Mouse (Mus musculus) cerebellum, adult 11-12 months (tissue): ENCODE results near the gene Mindy2.

Source experiments
- DNase-seq: peaks from one replicate; pipeline ENCODE4 v3.0.0; 2022

Mindy2 gene

GRCm38 (mm10) chr9:70657013-70657967 is at the start of gene Mindy2:
Gene Mindy2 (minus strand): TSS chr9:70657174.
- peak; percentile 99 for DNase-seq

GRCm38 (mm10) chr9:70706444-70706843 is 49.5 kb upstream of the Mindy2 start:
- no peak for DNase-seq

- no peak for DNase-seq
These were observed 46.7 kb upstream of the Mindy2 start for GRCm38 (mm10) chr9:70703597-70704203.

- no peak for DNase-seq
These were observed 41.1 kb upstream of the Mindy2 start for GRCm38 (mm10) chr9:70698090-70698489.

GRCm38 (mm10) chr9:70695723-70696122 is 38.7 kb upstream of the Mindy2 start:
- DNase-seq = no peak

- DNase-seq = no peak
These were observed 35.1 kb upstream of the Mindy2 start for GRCm38 (mm10) chr9:70691772-70692693.

GRCm38 (mm10) chr9:70690579-70690978 is 33.6 kb upstream of the Mindy2 start:
- no peak for DNase-seq

GRCm38 (mm10) chr9:70689926-70690325 is 33.0 kb upstream of the Mindy2 start:
- DNase-seq = no peak

- no peak for DNase-seq
These were observed 31.5 kb upstream of the Mindy2 start for GRCm38 (mm10) chr9:70688301-70688968.

- no peak for DNase-seq
These were observed 25.2 kb upstream of the Mindy2 start for GRCm38 (mm10) chr9:70682202-70682601.

GRCm38 (mm10) chr9:70679132-70680091 is 22.4 kb upstream of the Mindy2 start:
- DNase-seq = peak; percentile 70

- DNase-seq = peak; percentile 99
These were observed 21.7 kb upstream of the Mindy2 start, which contains the start of gene Adam10 for GRCm38 (mm10) chr9:70678682-70679131. Gene Adam10 (plus strand): TSS chr9:70678997.

GRCm38 (mm10) chr9:70675961-70676360 is 19.0 kb upstream of the Mindy2 start:
- no peak for DNase-seq

- no peak for DNase-seq
These were observed 18.1 kb upstream of the Mindy2 start for GRCm38 (mm10) chr9:70675117-70675516.

GRCm38 (mm10) chr9:70673656-70674055 is 16.7 kb upstream of the Mindy2 start:
- no peak for DNase-seq

- DNase-seq = no peak
These were observed 15.0 kb upstream of the Mindy2 start for GRCm38 (mm10) chr9:70671772-70672579.

- DNase-seq = no peak
These were observed 14.3 kb upstream of the Mindy2 start for GRCm38 (mm10) chr9:70671278-70671677.

GRCm38 (mm10) chr9:70670381-70670780 is 13.4 kb upstream of the Mindy2 start:
- DNase-seq = no peak

GRCm38 (mm10) chr9:70669197-70669596 is 12.2 kb upstream of the Mindy2 start:
- no peak for DNase-seq

- DNase-seq = no peak
These were observed 11.1 kb upstream of the Mindy2 start for GRCm38 (mm10) chr9:70668048-70668447.
